Mouse (Mus musculus): ENCODE data around the gene Nptx1. TPM values are rescaled to one million over a fixed set of nuclear protein-coding genes. Genes with fewer than 3 reads are reported as not detected.

Gene Nptx1
- total and polyA plus RNA-seq, 2 experiments from 2014 or later, result 0.23 to 1.6 TPM

DNA sequence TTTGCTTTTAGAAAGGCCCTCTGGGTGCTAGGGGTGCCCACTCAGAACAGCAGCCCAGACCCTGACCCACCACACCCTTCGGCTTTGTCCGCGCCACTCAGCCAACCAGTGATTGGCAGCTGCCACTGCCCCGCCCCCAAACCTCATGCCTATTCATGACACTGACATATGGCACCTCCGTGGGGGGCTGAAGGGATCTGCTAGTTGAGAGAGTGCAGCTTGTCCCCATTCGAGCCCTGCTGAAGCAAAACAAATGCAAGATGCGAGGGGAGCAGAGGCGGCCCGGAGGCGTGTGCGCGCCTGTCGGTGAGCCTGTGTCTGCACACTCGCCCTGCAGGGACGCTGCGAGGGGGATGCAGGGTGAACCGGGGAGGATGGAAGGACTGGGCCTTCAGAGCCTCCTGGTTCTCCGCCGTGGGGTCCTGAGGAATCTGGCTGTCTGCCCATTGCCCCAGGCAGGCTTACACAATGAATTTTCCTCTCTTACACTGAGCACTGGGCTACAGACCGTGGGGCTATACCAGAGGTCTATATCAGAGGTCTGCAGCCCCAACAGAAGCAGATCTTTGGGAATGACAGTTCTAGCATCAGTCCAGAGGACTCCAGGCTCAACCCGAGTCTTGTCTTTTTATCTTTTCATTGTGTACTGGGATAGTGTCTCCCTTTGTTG lies 32.5 kb downstream of the Nptx1 start:
- H3K9me3 ChIP-seq (replicated peaks; ENCODE audit: control insufficient read depth, low read length), result no peaks in the 10 kb centered on the region
- no peaks in the 10 kb centered on the region for H3K36me3 ChIP-seq (replicated peaks; ENCODE audit: control insufficient read depth, insufficient read depth, low read length)
- no peak overlapping the region for H3K4me2 ChIP-seq (ENCODE audit: low read depth, low read length)
- TF ChIP-seq CTCF (IDR thresholded peaks at IDR 0.05; ENCODE audit: low read depth), result no peak
- TF ChIP-seq EP300 (IDR thresholded peaks at IDR 0.05; ENCODE audit: low read depth), result no peak
- H3K27ac ChIP-seq (ENCODE audit: low read depth), result no peak overlapping the region
- WGBS, result 6% methylated on average over 21 of the region's 21 CpGs
- ATAC-seq (ENCODE audit: insufficient read depth, low read depth), result no peak
- H3K4me1 ChIP-seq (ENCODE audit: control insufficient read depth, insufficient read depth), result no peaks in the 10 kb centered on the region
- no peak for DNase-seq (ENCODE audit: low spot score)
- peaks cover 37% of the 10 kb centered on the region for H3K27me3 ChIP-seq (ENCODE audit: control insufficient read depth, insufficient read depth, low read length)
- H3K9ac ChIP-seq (replicated peaks; ENCODE audit: low read depth, low read length), result no peak overlapping the region
- H3K4me3 ChIP-seq (ENCODE audit: low read depth, low read length), result no peak overlapping the region

DNA sequence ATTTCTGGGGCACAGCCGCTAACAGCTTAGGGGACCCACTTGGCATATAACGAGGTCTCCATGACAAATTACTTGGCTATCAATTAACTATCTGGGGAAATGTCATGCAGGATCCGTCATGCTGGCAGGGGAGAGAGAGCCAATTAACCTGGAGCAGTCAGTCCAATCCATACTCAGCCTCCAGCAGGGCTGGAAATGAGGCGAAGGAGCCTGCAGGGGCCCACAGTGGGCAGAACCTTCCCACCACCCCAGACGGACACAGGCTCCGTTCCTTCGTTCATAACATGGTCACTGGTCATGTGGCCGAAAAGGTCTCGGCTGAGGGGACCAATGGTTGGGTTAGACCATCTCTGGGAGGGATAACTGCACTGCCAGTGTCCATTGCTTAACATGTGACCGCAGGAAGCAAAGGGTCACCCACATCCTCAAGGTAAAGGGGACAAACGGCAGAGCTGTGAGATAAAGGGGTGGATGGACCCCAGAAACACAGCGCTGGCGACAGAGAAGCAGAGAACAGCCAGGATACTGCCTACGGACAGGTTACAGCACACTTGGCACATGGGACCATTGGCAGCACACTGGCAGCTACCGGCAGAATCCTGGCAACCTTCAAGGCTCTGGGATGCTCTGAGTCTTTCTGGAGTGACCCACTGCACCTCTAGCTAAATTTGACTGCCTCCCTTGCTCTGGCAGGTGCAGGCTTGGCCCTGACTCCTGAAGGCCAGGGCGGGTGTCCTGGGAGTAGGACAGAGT lies 33.3 kb downstream of the Nptx1 start:
- no peaks in the 10 kb centered on the region for H3K4me1 ChIP-seq (ENCODE audit: control insufficient read depth, insufficient read depth)
- no peaks in the 10 kb centered on the region for H3K9me3 ChIP-seq (replicated peaks; ENCODE audit: control insufficient read depth, low read length)
- ATAC-seq (ENCODE audit: insufficient read depth, low read depth), result no peak
- no peak overlapping the region for H3K27ac ChIP-seq (ENCODE audit: low read depth)
- DNase-seq (ENCODE audit: low spot score), result no peak
- H3K4me2 ChIP-seq (ENCODE audit: low read depth, low read length), result no peak overlapping the region
- H3K36me3 ChIP-seq (replicated peaks; ENCODE audit: control insufficient read depth, insufficient read depth, low read length), result no peaks in the 10 kb centered on the region
- no peak overlapping the region for H3K4me3 ChIP-seq (ENCODE audit: low read depth, low read length)
- 55% methylated on average over 16 of the region's 16 CpGs for WGBS
- peaks cover 37% of the 10 kb centered on the region for H3K27me3 ChIP-seq (ENCODE audit: control insufficient read depth, insufficient read depth, low read length)
- no peak for TF ChIP-seq EP300 (IDR thresholded peaks at IDR 0.05; ENCODE audit: low read depth)
- TF ChIP-seq CTCF (IDR thresholded peaks at IDR 0.05; ENCODE audit: low read depth), result no peak
- no peak overlapping the region for H3K9ac ChIP-seq (replicated peaks; ENCODE audit: low read depth, low read length)

DNA sequence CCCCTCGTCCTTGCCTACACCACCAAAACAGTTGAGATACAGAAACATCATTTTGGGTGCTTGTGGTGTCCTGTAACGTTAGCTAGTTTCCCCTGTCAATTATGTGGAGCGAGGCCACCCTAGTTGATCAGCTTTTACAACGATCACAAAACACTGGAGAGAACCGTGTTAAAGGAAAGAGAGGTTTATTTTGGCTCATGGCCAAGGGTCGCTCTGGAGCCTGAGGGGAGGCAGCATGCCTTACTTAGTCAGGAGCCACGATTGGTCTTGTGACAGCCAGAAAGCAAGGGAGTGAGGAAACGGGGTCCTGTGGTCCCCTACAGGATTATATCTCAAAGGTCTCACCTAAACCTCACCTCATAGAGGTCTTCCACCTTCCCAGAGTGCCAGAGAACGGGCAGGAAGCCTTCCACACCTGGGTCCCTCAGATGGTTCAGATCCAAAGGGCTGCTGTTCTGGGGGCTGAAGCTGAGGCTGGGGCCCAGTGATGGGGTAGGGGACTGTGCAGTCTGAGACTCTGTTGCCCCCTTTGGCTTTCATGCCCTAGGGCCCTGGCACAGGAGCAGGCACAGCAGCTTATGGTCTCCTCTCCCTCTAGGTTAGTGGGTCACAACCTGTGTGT lies 34.4 kb downstream of the Nptx1 start:
- no peak for TF ChIP-seq EP300 (IDR thresholded peaks at IDR 0.05; ENCODE audit: low read depth)
- no peak for TF ChIP-seq CTCF (IDR thresholded peaks at IDR 0.05; ENCODE audit: low read depth)
- no peak overlapping the region for H3K4me2 ChIP-seq (ENCODE audit: low read depth, low read length)
- H3K9me3 ChIP-seq (replicated peaks; ENCODE audit: control insufficient read depth, low read length), result no peaks in the 10 kb centered on the region
- no peak overlapping the region for H3K9ac ChIP-seq (replicated peaks; ENCODE audit: low read depth, low read length)
- WGBS, result 39% methylated on average over 9 of the region's 9 CpGs
- no peak overlapping the region for H3K4me3 ChIP-seq (ENCODE audit: low read depth, low read length)
- no peak overlapping the region for H3K27ac ChIP-seq (ENCODE audit: low read depth)
- H3K27me3 ChIP-seq (ENCODE audit: control insufficient read depth, insufficient read depth, low read length), result peaks cover 37% of the 10 kb centered on the region
- DNase-seq (ENCODE audit: low spot score) (no peak), ATAC-seq (ENCODE audit: insufficient read depth, low read depth) (no peak)
- H3K36me3 ChIP-seq (replicated peaks; ENCODE audit: control insufficient read depth, insufficient read depth, low read length), result peaks cover 6% of the 10 kb centered on the region; the same call in 1 of the 2 replicates
- no peaks in the 10 kb centered on the region for H3K4me1 ChIP-seq (ENCODE audit: control insufficient read depth, insufficient read depth)

DNA sequence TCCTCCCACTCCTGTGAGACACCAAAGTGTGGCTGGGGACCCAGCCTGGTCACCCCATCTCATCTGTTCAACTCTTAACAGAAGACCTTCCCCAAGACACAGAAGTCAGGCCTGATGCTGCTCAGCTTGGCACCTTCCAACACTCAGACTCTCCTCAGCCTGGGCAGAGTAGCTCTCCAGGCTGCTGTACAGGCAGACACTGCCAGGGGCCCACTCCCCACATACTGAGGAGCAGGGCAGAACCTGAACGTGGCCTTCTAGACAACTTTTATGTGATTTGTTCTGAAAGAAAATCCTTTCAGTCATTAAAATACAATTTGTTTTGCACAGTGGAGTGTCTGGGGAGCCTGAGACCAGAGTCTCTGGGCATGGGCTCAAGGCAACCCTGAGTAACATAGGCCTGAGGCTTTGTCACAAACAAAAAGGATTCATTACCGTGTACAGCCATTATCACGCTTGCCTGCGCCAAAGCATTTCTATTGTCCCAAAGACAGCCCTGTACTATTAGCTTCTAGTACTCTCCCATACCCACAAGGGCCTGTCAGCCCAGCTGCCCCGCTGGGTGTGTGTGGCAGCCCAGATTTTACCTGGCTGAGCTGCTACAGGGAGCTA lies 38.3 kb downstream of the Nptx1 start:
- Histone ChIP-seq H3K4me2 (ENCODE audit: low read depth, low read length) (no peak overlapping the region), H3K4me3 (ENCODE audit: low read depth, low read length) (no peak overlapping the region), H3K27me3 (ENCODE audit: control insufficient read depth, insufficient read depth, low read length) (peaks cover 15% of the 10 kb centered on the region), H3K36me3 (replicated peaks; ENCODE audit: control insufficient read depth, insufficient read depth, low read length) (peaks cover 34% of the 10 kb centered on the region), H3K27ac (ENCODE audit: low read depth) (no peak overlapping the region), H3K9ac (replicated peaks; ENCODE audit: low read depth, low read length) (no peak overlapping the region), H3K4me1 (ENCODE audit: control insufficient read depth, insufficient read depth) (no peaks in the 10 kb centered on the region), H3K9me3 (replicated peaks; ENCODE audit: control insufficient read depth, low read length) (no peaks in the 10 kb centered on the region)
- ATAC-seq (ENCODE audit: insufficient read depth, low read depth) (no peak), DNase-seq (ENCODE audit: low spot score) (no peak)
- no peak for TF ChIP-seq EP300 (IDR thresholded peaks at IDR 0.05; ENCODE audit: low read depth)
- no peak for TF ChIP-seq CTCF (IDR thresholded peaks at IDR 0.05; ENCODE audit: low read depth)
- WGBS, result 71% methylated on average over 5 of the region's 5 CpGs

DNA sequence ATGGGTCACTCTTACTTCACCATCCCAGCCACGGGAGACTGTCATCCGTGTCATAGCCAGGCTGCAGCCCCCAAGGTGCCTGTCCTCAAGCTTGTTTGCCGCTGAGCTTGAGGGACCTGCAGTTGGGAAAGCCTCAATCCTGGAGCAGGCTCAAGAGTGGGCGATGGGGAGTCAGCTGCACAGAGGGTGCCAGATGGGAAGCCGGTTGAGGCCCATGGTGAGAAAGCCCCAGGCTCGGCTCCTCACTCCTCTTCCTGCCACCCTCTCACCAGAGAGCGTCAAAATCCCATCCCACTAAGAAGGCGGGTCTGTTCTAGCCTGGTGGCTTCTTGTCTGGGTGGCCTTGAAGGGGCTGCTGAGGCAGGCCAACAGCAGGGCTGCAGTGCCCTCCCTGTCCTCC lies 39.8 kb downstream of the Nptx1 start:
- WGBS, result 81% methylated on average over 8 of the region's 8 CpGs
- Histone ChIP-seq H3K4me1 (ENCODE audit: control insufficient read depth, insufficient read depth) (no peaks in the 10 kb centered on the region), H3K4me3 (ENCODE audit: low read depth, low read length) (no peak overlapping the region), H3K27ac (ENCODE audit: low read depth) (no peak overlapping the region), H3K9me3 (replicated peaks; ENCODE audit: control insufficient read depth, low read length) (no peaks in the 10 kb centered on the region), H3K36me3 (replicated peaks; ENCODE audit: control insufficient read depth, insufficient read depth, low read length) (peaks cover 41% of the 10 kb centered on the region), H3K9ac (replicated peaks; ENCODE audit: low read depth, low read length) (no peak overlapping the region), H3K27me3 (ENCODE audit: control insufficient read depth, insufficient read depth, low read length) (0 out of 2 replicates have a peak, but pooled peaks cover 3% of the 10 kb centered on the region), H3K4me2 (ENCODE audit: low read depth, low read length) (no peak overlapping the region)
- TF ChIP-seq EP300 (IDR thresholded peaks at IDR 0.05; ENCODE audit: low read depth) (no peak), CTCF (IDR thresholded peaks at IDR 0.05; ENCODE audit: low read depth) (no peak)
- no peak for DNase-seq (ENCODE audit: low spot score)
- no peak for ATAC-seq (ENCODE audit: insufficient read depth, low read depth)
